Mouse (Mus musculus) midbrain, embryonic 16.5 days (tissue): ENCODE measurements around the gene Dynlt1b. TPM values are rescaled to one million over a fixed set of nuclear protein-coding genes. Genes with fewer than 3 reads are reported as not detected.
A peak's percentile ranks its signal among the peaks of the same experiment; 100 is the strongest.
"Not testable (repeated sequence)": the region's sequence is repeated elsewhere in the genome, so short reads cannot be mapped to it uniquely, and the experiment has no call there.

Source experiments
- ATAC-seq: fragments of 200-750 bp; cut with Nextera tagmentation; 2 replicates; pipeline ENCODE4 v1.8.0; 2017; ENCODE audit warnings: moderate TSS enrichment
- H3K27ac ChIP-seq: fragments of 300-500 bp; sonication (generic); 2 replicates; pipeline ENCODE4 v1.5.1; 2014; ENCODE audit warnings: mild to moderate bottlenecking, low read length, mixed read lengths
- H3K27me3 ChIP-seq: fragments of 300-500 bp; sonication (generic); 2 replicates; pipeline ENCODE4 v1.6.1; 2014; ENCODE audit warnings: low read depth, low read length, mixed read lengths; ENCODE audit not compliant: control insufficient read depth, insufficient read depth
- H3K36me3 ChIP-seq: fragments of 300-500 bp; sonication (generic); 2 replicates; pipeline ENCODE4 v1.6.1; 2014; ENCODE audit warnings: mild to moderate bottlenecking, low read length, moderate library complexity, mixed read lengths; ENCODE audit not compliant: control insufficient read depth, insufficient read depth
- H3K4me1 ChIP-seq: fragments of 300-500 bp; sonication (generic); 2 replicates; pipeline ENCODE4 v1.6.1; 2014; ENCODE audit warnings: mild to moderate bottlenecking, low read length, mixed read lengths; ENCODE audit not compliant: control insufficient read depth, insufficient read depth
- H3K4me2 ChIP-seq: fragments of 300-500 bp; sonication (generic); 2 replicates; pipeline ENCODE4 v1.6.1; 2014; ENCODE audit warnings: mild to moderate bottlenecking, low read length, mixed read lengths
- H3K4me3 ChIP-seq: fragments of 300-500 bp; sonication (generic); 2 replicates; pipeline ENCODE4 v1.5.1; 2014; ENCODE audit warnings: low read depth, mild to moderate bottlenecking, low read length, moderate library complexity, mixed read lengths
- H3K9ac ChIP-seq: fragments of 300-500 bp; sonication (generic); 2 replicates; pipeline ENCODE4 v1.6.1; 2014; ENCODE audit warnings: low read depth, low read length, mixed read lengths
- H3K9me3 ChIP-seq: fragments of 300-500 bp; sonication (generic); replicated peaks from 2 replicates; pipeline ENCODE4 v1.6.1; 2014; ENCODE audit warnings: mild to moderate bottlenecking, low read length, mixed read lengths; ENCODE audit not compliant: control insufficient read depth, poor library complexity, severe bottlenecking
- WGBS: fragments of 180-500 bp; shearing (Covaris S2); extraction: QIAGEN DNeasy Blood & Tissue Kit; methylation state at CpG from one replicate; pipeline ENCODE4 v1.1.7; 2014; 5-methylcytosine and 5-hydroxymethylcytosine counted together
- polyA plus RNA-seq: library from polyadenylated mRNA; unstranded; fragments of >200 nt; fragmentation: Nextera tagmentation; extraction: Ambion mirVana; gene quantifications from 2 replicates; pipeline ENCODE4 v1.2.1, GENCODE M21; 2015

The Dynlt1b gene
- polyA plus RNA-seq, 1 experiment from 2014 or later = 1,051 TPM

GRCm38 (mm10) chr17:6421547-6422326 lies 8.2 kb upstream of the Dynlt1b start:
- not testable (repeated sequence) for H3K4me1 ChIP-seq, ATAC-seq, H3K9me3 ChIP-seq, H3K4me3 ChIP-seq, H3K27me3 ChIP-seq, H3K36me3 ChIP-seq, H3K27ac ChIP-seq, H3K4me2 ChIP-seq, H3K9ac ChIP-seq
- 26% methylated on average over 10 of the region's 14 CpGs for WGBS

DNA sequence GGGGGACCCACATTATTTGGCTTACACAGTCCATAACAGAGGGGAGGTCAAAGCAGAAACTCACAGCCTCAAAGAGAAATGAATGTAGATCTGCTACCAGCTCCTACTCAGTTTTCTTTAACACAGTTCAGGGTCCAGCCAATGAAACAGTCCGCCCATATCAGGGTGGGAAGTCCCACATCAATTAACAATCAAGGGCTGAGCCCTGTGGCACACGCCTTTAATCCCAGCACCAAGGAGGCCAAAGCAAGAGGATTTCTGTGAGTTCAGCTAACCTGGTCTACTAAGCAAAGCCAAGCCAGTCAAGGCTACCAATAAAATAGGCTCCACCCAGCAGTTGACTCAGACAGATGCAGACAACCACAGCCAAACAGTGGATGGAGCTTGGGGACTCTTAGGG lies 7.5 kb upstream of the Dynlt1b start:
- not testable (repeated sequence) for H3K27ac ChIP-seq, H3K4me1 ChIP-seq, H3K9ac ChIP-seq, H3K9me3 ChIP-seq, H3K36me3 ChIP-seq, H3K4me2 ChIP-seq, H3K27me3 ChIP-seq, H3K4me3 ChIP-seq, ATAC-seq
- 41% methylated on average over 2 of the region's 2 CpGs for WGBS

- H3K9ac ChIP-seq, H3K4me2 ChIP-seq, ATAC-seq, H3K9me3 ChIP-seq, H3K36me3 ChIP-seq, H3K27ac ChIP-seq, H3K4me1 ChIP-seq, H3K4me3 ChIP-seq, H3K27me3 ChIP-seq: not testable (repeated sequence)
- WGBS = 56% methylated on average over 3 of the region's 3 CpGs
Observed at GRCm38 (mm10) chr17:6422805-6423204, 7.1 kb upstream of the Dynlt1b start.

DNA sequence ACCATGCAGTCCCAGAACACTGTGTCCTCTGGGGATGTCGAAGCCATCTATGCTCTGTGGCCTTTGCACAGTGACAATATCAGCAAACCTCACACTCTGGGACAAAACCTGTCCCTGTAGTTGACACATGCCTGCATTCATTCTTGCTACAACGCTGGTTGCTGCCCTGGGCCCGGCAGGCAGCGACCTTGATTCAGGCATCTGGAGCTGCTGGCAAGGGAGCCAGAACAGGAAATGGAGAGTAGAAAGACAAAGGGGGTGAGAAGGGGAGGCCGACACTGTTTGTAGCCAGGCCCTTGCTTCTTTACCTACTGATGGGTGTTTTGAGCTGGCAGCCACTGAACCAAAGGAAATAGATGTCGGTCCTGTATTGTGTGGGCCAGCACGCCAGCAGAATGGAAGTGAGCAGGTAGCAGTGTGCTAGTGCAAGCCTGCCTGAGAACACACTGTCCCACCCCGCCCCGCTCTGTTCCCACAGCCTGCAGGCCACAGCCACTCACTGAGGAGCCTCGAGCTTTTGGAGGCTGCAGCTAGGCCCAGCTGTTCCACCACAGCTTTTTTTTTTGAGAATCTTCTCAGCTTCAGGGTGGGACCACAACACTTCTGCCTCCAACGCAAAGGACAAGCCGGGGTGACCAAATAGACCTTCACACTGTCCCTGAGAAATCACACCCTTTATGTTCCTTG lies 5.5 kb upstream of the Dynlt1b start:
- ATAC-seq, H3K9ac ChIP-seq, H3K9me3 ChIP-seq, H3K4me1 ChIP-seq, H3K27ac ChIP-seq, H3K36me3 ChIP-seq, H3K4me3 ChIP-seq, H3K4me2 ChIP-seq, H3K27me3 ChIP-seq: not testable (repeated sequence)
- WGBS = 64% methylated on average over 12 of the region's 12 CpGs

GRCm38 (mm10) chr17:6425325-6425724 lies 4.6 kb upstream of the Dynlt1b start:
- H3K36me3 ChIP-seq, H3K9me3 ChIP-seq, H3K4me1 ChIP-seq, H3K4me3 ChIP-seq, H3K27me3 ChIP-seq, H3K9ac ChIP-seq, ATAC-seq, H3K27ac ChIP-seq, H3K4me2 ChIP-seq: not testable (repeated sequence)
- 87% methylated on average over 2 of the region's 3 CpGs for WGBS

DNA sequence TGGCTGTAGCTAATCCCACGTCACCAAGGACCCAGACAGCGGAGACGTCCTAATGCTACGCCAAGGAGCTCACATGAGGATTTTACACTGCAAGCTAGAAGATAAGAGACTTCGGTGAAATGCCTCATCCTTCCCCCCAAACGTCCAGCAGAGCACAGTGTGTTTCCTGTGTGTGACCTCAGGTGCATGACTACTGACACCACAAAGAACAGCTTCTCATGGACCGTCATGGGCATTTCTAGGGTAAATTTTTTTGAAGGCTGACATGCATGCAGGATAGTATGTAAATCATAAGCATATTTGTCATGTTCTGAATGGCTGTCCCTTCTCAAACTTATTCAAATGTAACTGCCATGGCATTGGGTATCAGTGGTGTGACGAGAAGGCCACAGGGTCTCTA lies 3.0 kb upstream of the Dynlt1b start:
- not testable (repeated sequence) for H3K27me3 ChIP-seq, ATAC-seq, H3K27ac ChIP-seq, H3K4me3 ChIP-seq, H3K9me3 ChIP-seq, H3K4me2 ChIP-seq, H3K4me1 ChIP-seq, H3K9ac ChIP-seq, H3K36me3 ChIP-seq
- 76% methylated on average over 3 of the region's 8 CpGs for WGBS

- peaks cover 11% of the 10 kb centered on the region for H3K4me1 ChIP-seq
- not testable (repeated sequence) for H3K4me2 ChIP-seq, H3K27ac ChIP-seq, ATAC-seq, H3K9me3 ChIP-seq, H3K4me3 ChIP-seq, H3K36me3 ChIP-seq, H3K9ac ChIP-seq, H3K27me3 ChIP-seq
- 87% methylated on average over 2 of the region's 2 CpGs for WGBS
Observed at GRCm38 (mm10) chr17:6428926-6429325, 986 bp upstream of the Dynlt1b start.

GRCm38 (mm10) chr17:6430410-6431001 lies 594 bp downstream of the Dynlt1b start:
- peak overlapping the region; percentile 54 for H3K4me3 ChIP-seq
- H3K27me3 ChIP-seq, H3K9me3 ChIP-seq, H3K36me3 ChIP-seq: not testable (repeated sequence)
- peak overlapping the region; percentile 75 for H3K9ac ChIP-seq
- H3K4me2 ChIP-seq = peak overlapping the region; percentile 56
- WGBS = 3% methylated on average over 8 of the region's 9 CpGs
- peak overlapping the region; percentile 74 for H3K27ac ChIP-seq
- peaks cover 11% of the 10 kb centered on the region for H3K4me1 ChIP-seq
- peak; percentile 69 for ATAC-seq

DNA sequence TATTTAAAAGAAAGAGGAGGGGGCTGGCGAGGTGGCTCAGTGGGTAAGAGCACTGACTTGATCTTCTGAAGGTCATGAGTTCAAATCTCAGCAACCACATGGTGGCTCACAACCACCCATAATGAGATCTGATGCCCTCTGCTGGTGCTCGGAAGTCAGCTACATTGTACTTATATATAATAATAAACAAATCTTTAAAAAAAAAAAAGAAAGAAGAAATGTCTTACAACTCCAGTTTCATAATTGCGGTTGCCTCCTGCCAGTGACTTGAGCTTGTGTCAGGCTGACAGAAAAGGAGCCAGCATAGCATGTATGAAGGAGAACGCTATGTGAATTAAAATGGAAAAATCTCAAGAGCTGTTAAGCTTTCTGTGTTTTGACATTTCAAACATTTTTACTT lies 2.5 kb downstream of the Dynlt1b start:
- WGBS = 92% methylated on average over 3 of the region's 4 CpGs
- not testable (repeated sequence) for H3K9ac ChIP-seq, H3K4me2 ChIP-seq, H3K36me3 ChIP-seq, H3K27ac ChIP-seq, H3K9me3 ChIP-seq, H3K27me3 ChIP-seq, H3K4me3 ChIP-seq, ATAC-seq
- peaks cover 11% of the 10 kb centered on the region for H3K4me1 ChIP-seq
